In the genomic region with DNA sequence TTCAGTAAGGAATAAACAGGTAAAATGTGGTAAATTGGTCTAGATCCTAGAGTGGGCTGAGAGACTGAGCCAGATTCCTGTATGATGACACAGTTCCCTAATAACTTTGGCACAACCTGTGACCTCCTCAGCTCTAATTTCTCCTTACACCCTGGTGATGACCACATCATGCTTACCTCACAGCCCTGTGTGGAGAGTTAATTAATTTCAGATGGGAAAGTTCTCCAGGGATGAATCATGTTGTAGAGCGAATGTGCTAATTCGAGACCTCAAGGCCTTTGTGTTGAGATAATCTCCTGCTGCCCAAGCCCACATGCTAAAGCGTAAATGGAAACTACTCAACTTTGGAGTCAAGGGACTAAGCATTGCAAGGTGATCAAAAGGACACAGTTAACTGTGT, we compare ENCODE assay signal across 21 mouse cellular contexts.
A peak's percentile ranks its signal among the peaks of the same experiment; 100 is the strongest.
DNase-seq lines count a peak whose midpoint lies in the region; ATAC-seq lines count a peak whose summit lies in the region.
"Had no signal": no experiment of that assay in that cellular context is flagged by ENCODE, and none has a peak within 500 bp of the region (broad histone marks: within the 10 kb centered on the region; RNA-seq: fewer than 3 reads in every experiment).

No protein-coding gene starts in this region.

- no peak overlapping the region for H3K4me3 ChIP-seq in embryonic facial prominence, embryonic 12.5 days
- H3K4me3 ChIP-seq in embryonic facial prominence, embryonic 10.5 days = no peak overlapping the region
- H3K4me3 ChIP-seq: forebrain, embryonic 15.5 days; hindbrain, embryonic 12.5 days; hindbrain, embryonic 15.5 days had no signal

- H3K4me1 ChIP-seq in embryonic facial prominence, embryonic 12.5 days = no peaks in the 10 kb centered on the region
- H3K4me1 ChIP-seq in embryonic facial prominence, embryonic 10.5 days = no peaks in the 10 kb centered on the region
- H3K4me1 ChIP-seq: hindbrain, embryonic 12.5 days; hindbrain, embryonic 15.5 days had no signal

- H3K27me3 ChIP-seq in embryonic facial prominence, embryonic 12.5 days = no peaks in the 10 kb centered on the region
- H3K27me3 ChIP-seq in embryonic facial prominence, embryonic 10.5 days (replicated peaks; ENCODE audit: low read depth, poor library complexity, severe bottlenecking) = no peaks in the 10 kb centered on the region
- H3K27me3 ChIP-seq: forebrain, embryonic 15.5 days; hindbrain, embryonic 12.5 days; hindbrain, embryonic 15.5 days had no signal

- H3K27ac ChIP-seq in embryonic facial prominence, embryonic 12.5 days = no peak overlapping the region
- H3K27ac ChIP-seq in embryonic facial prominence, embryonic 10.5 days (replicated peaks) = no peak overlapping the region
- H3K27ac ChIP-seq: forebrain, embryonic 15.5 days; hindbrain, embryonic 12.5 days; hindbrain, embryonic 15.5 days had no signal

- 60% methylated on average over 3 of the region's 3 CpGs for WGBS in embryonic facial prominence, embryonic 12.5 days
- 74% methylated on average over 3 of the region's 3 CpGs for WGBS in embryonic facial prominence, embryonic 10.5 days

- ATAC-seq in embryonic facial prominence, embryonic 12.5 days (ENCODE audit: insufficient number of reproducible peaks, insufficient read depth, low FRiP score, low TSS enrichment) = peak; percentile 15; the same call in 1 of the 2 replicates
- ATAC-seq: CD4-positive, CD25-positive, alpha-beta regulatory T cell, adult 4 months; forebrain, embryonic 15.5 days; intestine, postnatal 0 days had no signal

- H3K4me2 ChIP-seq in embryonic facial prominence, embryonic 12.5 days (replicated peaks) = no peak overlapping the region
- H3K4me2 ChIP-seq: forebrain, embryonic 15.5 days; heart, embryonic 11.5 days; hindbrain, embryonic 12.5 days; hindbrain, embryonic 15.5 days had no signal

- DNase-seq in embryonic facial prominence, embryonic 10.5 days (ENCODE audit: low spot score) = no peak
- DNase-seq in 3T3-L1 (ENCODE audit: low read depth, low spot score) (peak; percentile 82), NIH3T3 (ENCODE audit: low read depth) (peak; percentile 65)
- DNase-seq in fibroblast of lung, adult 2 months (ENCODE audit: low read depth) = peak; percentile 14
- DNase-seq in cerebellum, adult 9-11 months = no peak
- DNase-seq in lung, adult 18-20 months = no peak
- DNase-seq in embryo, embryonic 11 days = no peak
- DNase-seq: adrenal gland, adult 8-10 months; adrenal gland, postnatal 25 days; B cell, adult 2 months; cerebellum, adult 11-12 months; cerebellum, adult 8-10 months; cerebellum, postnatal 14 days; gastrocnemius, postnatal 25 days had no signal

- H3K9me3 ChIP-seq in embryonic facial prominence, embryonic 12.5 days = no peaks in the 10 kb centered on the region
- H3K9me3 ChIP-seq in embryonic facial prominence, embryonic 10.5 days = no peaks in the 10 kb centered on the region
- H3K9me3 ChIP-seq: forebrain, embryonic 15.5 days; hindbrain, embryonic 12.5 days; hindbrain, embryonic 15.5 days had no signal

- no peaks in the 10 kb centered on the region for H3K36me3 ChIP-seq in embryonic facial prominence, embryonic 12.5 days
- no peaks in the 10 kb centered on the region for H3K36me3 ChIP-seq in embryonic facial prominence, embryonic 10.5 days (replicated peaks)
- H3K36me3 ChIP-seq: forebrain, embryonic 15.5 days; hindbrain, embryonic 12.5 days; hindbrain, embryonic 15.5 days had no signal

- H3K9ac ChIP-seq in embryonic facial prominence, embryonic 12.5 days = no peak overlapping the region
- H3K9ac ChIP-seq: forebrain, embryonic 15.5 days; hindbrain, embryonic 12.5 days; hindbrain, embryonic 15.5 days had no signal

Comparison
In these comparisons a context has a peak if more than half of its experiments do, and no peak if none do; other contexts are left out.
1. DNase-seq: peak in 3T3-L1 (single experiment), NIH3T3 (single experiment) and fibroblast of lung, adult 2 months (single experiment); none in embryonic facial prominence, embryonic 10.5 days (single experiment), cerebellum, adult 9-11 months (single experiment), lung, adult 18-20 months (0 of 2) and embryo, embryonic 11 days (single experiment).